Mouse (Mus musculus) bone marrow, adult 2 months (tissue): Measurements from ENCODE around the gene 2410002F23Rik. TPM values are rescaled to one million over a fixed set of nuclear protein-coding genes. Genes with fewer than 3 reads are reported as not detected.

Source experiments
- H3K27ac ChIP-seq: fragments of 200-500 bp; 2 replicates; pipeline ENCODE4 v1.5.1; 2012; ENCODE audit warnings: low read depth, mild to moderate bottlenecking, control low read depth, inconsistent platforms, low read length; ENCODE audit not compliant: control insufficient read depth, poor library complexity, insufficient read depth
- H3K4me1 ChIP-seq: fragments of 200-500 bp; 2 replicates; pipeline ENCODE4 v1.6.1; 2011; ENCODE audit warnings: low read length; ENCODE audit not compliant: control insufficient read depth, insufficient read depth
- H3K4me3 ChIP-seq: fragments of 200-500 bp; replicated peaks from 2 replicates; pipeline ENCODE3; 2011; ENCODE audit warnings: mild to moderate bottlenecking, low read depth, low read length, control low read depth; ENCODE audit not compliant: control insufficient read depth
- CTCF ChIP-seq: fragments of 200-500 bp; IDR thresholded peaks from 2 replicates; pipeline ENCODE4 v1.5.1; 2011; ENCODE audit warnings: low read length, control low read depth; ENCODE audit not compliant: control insufficient read depth, insufficient read depth
- POLR2A ChIP-seq: fragments of 200-500 bp; IDR thresholded peaks from 2 replicates; pipeline ENCODE4 v1.6.1; 2011; ENCODE audit warnings: low read depth, mild to moderate bottlenecking, control low read depth, low read length, borderline replicate concordance; ENCODE audit not compliant: control insufficient read depth
- WGBS: fragments of 180-500 bp; shearing (Covaris S2); methylation state at CpG from one replicate; pipeline ENCODE4 v1.1.7; 2018; 5-methylcytosine and 5-hydroxymethylcytosine counted together
- polyA plus RNA-seq: library from polyadenylated mRNA; stranded (reverse); fragments of >200 nt; gene quantifications from 2 replicates; pipeline ENCODE4 v1.2.4, GENCODE M21; 2011; ENCODE audit warnings: low replicate concordance; ENCODE audit not compliant: missing spikeins, insufficient read depth, insufficient read length

The 2410002F23Rik gene
- polyA plus RNA-seq, 1 experiment: 74.8 TPM

- no peak overlapping the region for H3K27ac ChIP-seq
- WGBS: 82% methylated on average over 15 of the region's 15 CpGs
- H3K4me3 ChIP-seq: no peak overlapping the region
- TF ChIP-seq POLR2A (no peak), CTCF (no peak)
- H3K4me1 ChIP-seq: no peaks in the 10 kb centered on the region
These were observed 6.6 kb downstream of the 2410002F23Rik start for GRCm38 (mm10) chr7:44253023-44253616.

GRCm38 (mm10) chr7:44254930-44255329 is 8.4 kb downstream of the 2410002F23Rik start:
- no peaks in the 10 kb centered on the region for H3K4me1 ChIP-seq
- no peak overlapping the region for H3K27ac ChIP-seq
- WGBS: 57% methylated on average over 6 of the region's 6 CpGs
- no peak overlapping the region for H3K4me3 ChIP-seq
- TF ChIP-seq POLR2A: no peak

GRCm38 (mm10) chr7:44257278-44257677 is 10.8 kb downstream of the 2410002F23Rik start, which contains the start of gene Acp4:
TSS of gene Acp4 (minus strand) at chr7:44257378.
- H3K4me1 ChIP-seq: no peaks in the 10 kb centered on the region
- 77% methylated on average over 4 of the region's 4 CpGs for WGBS
- H3K4me3 ChIP-seq: no peak within 1 kb of the TSS
- H3K27ac ChIP-seq: no peak within 1 kb of the TSS
- TF ChIP-seq POLR2A: no peak
- TF ChIP-seq CTCF: no peak

- no peaks in the 10 kb centered on the region for H3K4me1 ChIP-seq
- WGBS: 72% methylated on average over 6 of the region's 6 CpGs
- H3K4me3 ChIP-seq: no peak overlapping the region
- H3K27ac ChIP-seq: no peak overlapping the region
- no peak for TF ChIP-seq CTCF
- TF ChIP-seq POLR2A: no peak
These were observed 13.9 kb downstream of the 2410002F23Rik start for GRCm38 (mm10) chr7:44260410-44260809.

DNA sequence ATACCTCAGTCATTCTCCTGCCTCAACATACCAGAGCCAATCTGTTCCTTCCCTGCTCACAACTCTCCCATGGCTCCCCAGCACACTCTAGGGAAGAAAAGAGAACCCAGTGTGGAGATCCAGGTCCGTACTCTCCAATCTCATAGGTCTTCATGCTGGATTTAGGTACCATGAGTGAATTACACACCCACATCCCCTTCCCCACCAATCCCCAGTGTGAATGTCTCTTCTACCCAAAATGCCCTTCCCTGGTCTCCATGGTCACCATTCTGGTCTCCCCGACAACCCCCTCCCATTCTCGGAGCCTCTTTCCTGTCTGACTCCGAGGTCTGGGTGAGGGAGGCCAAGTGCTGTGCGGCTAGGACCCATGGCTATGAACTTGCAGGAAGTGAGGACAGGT is 14.6 kb downstream of the 2410002F23Rik start, which contains the start of gene Gm15517:
Gm15517 (plus strand) TSS at position 301 of the 400 bp plus-strand sequence.
- WGBS: 34% methylated on average over 5 of the region's 5 CpGs
- Histone ChIP-seq H3K4me1 (no peaks in the 10 kb centered on the region), H3K27ac (no peak within 1 kb of the TSS), H3K4me3 (no peak within 1 kb of the TSS)
- TF ChIP-seq CTCF (no peak), POLR2A (no peak)

- no peak overlapping the region for H3K27ac ChIP-seq
- H3K4me1 ChIP-seq: no peaks in the 10 kb centered on the region
- no peak overlapping the region for H3K4me3 ChIP-seq
- WGBS: 3% methylated on average over 34 of the region's 34 CpGs
- TF ChIP-seq CTCF: peak; percentile 90
- TF ChIP-seq POLR2A: no peak
These were observed 16.5 kb downstream of the 2410002F23Rik start for GRCm38 (mm10) chr7:44262791-44263643.

GRCm38 (mm10) chr7:44268117-44268516 is 21.6 kb downstream of the 2410002F23Rik start:
- H3K4me1 ChIP-seq: no peaks in the 10 kb centered on the region
- H3K4me3 ChIP-seq: no peak overlapping the region
- TF ChIP-seq POLR2A (no peak), CTCF (no peak)
- no peak overlapping the region for H3K27ac ChIP-seq
- WGBS: 68% methylated on average over 11 of the region's 11 CpGs

- no peak for TF ChIP-seq CTCF
- TF ChIP-seq POLR2A: no peak
- Histone ChIP-seq H3K27ac (no peak overlapping the region), H3K4me1 (no peaks in the 10 kb centered on the region), H3K4me3 (no peak overlapping the region)
- WGBS: 35% methylated on average over 2 of the region's 2 CpGs
These were observed 22.9 kb downstream of the 2410002F23Rik start for GRCm38 (mm10) chr7:44269397-44269796.
